Mouse (Mus musculus): ENCODE results near the gene Plekhg1. TPM values are rescaled to one million over a fixed set of nuclear protein-coding genes. Genes with fewer than 3 reads are reported as not detected.

The Plekhg1 gene
- polyA plus RNA-seq, 1 experiment from 2014 or later = 7.6 TPM

GRCm38 (mm10) chr10:3976623-3977010 is 236.5 kb downstream of the Plekhg1 start:
- 87% methylated on average over 4 of the region's 4 CpGs for WGBS
- no peak overlapping the region for H3K27ac ChIP-seq (replicated peaks in 1 of 2; ENCODE audit: control insufficient read depth in 1 of 2, insufficient read depth in 1 of 2, low read depth in 2 of 2, low read length in 2 of 2)
- H3K4me3 ChIP-seq (ENCODE audit: control insufficient read depth in 1 of 2, insufficient read depth in 1 of 2, low read depth in 1 of 2, low read length in 2 of 2) = no peak overlapping the region
- no peaks in the 10 kb centered on the region for H3K27me3 ChIP-seq (ENCODE audit: control insufficient read depth, insufficient read depth, low read length)
- H3K9me3 ChIP-seq (ENCODE audit: control insufficient read depth, low read length) = no peaks in the 10 kb centered on the region
- H3K9ac ChIP-seq (ENCODE audit: low read length) = no peak overlapping the region
- H3K4me1 ChIP-seq (ENCODE audit: control insufficient read depth in 2 of 2, insufficient read depth in 2 of 2, low read length in 2 of 2) = peaks cover 2 to 25% of the 10 kb centered on the region in 2 experiments; a peak in 3 of 4 replicates
- H3K36me3 ChIP-seq (ENCODE audit: control insufficient read depth, insufficient read depth, low read length) = peaks cover 24% of the 10 kb centered on the region
- no peak overlapping the region for H3K4me2 ChIP-seq (ENCODE audit: low read length)
- no peak for ATAC-seq (ENCODE audit: insufficient number of reproducible peaks, insufficient read depth, low FRiP score, low read depth)

- 52% methylated on average over 3 of the region's 3 CpGs for WGBS
- Histone ChIP-seq H3K9me3 (ENCODE audit: control insufficient read depth, low read length) (no peaks in the 10 kb centered on the region), H3K9ac (ENCODE audit: low read length) (no peak overlapping the region), H3K4me3 (ENCODE audit: control insufficient read depth in 1 of 2, insufficient read depth in 1 of 2, low read depth in 1 of 2, low read length in 2 of 2) (no peak overlapping the region), H3K4me1 (ENCODE audit: control insufficient read depth in 2 of 2, insufficient read depth in 2 of 2, low read length in 2 of 2) (peaks cover 2 to 21% of the 10 kb centered on the region in 2 experiments; a peak in 3 of 4 replicates), H3K4me2 (ENCODE audit: low read length) (no peak overlapping the region), H3K27me3 (ENCODE audit: control insufficient read depth, insufficient read depth, low read length) (no peaks in the 10 kb centered on the region), H3K36me3 (ENCODE audit: control insufficient read depth, insufficient read depth, low read length) (peaks cover 37% of the 10 kb centered on the region), H3K27ac (replicated peaks in 1 of 2; ENCODE audit: control insufficient read depth in 1 of 2, insufficient read depth in 1 of 2, low read depth in 2 of 2, low read length in 2 of 2) (no peak overlapping the region)
- ATAC-seq (ENCODE audit: insufficient number of reproducible peaks, insufficient read depth, low FRiP score, low read depth) = no peak
Measured at GRCm38 (mm10) chr10:3978326-3978725, 238.2 kb downstream of the Plekhg1 start.

GRCm38 (mm10) chr10:3978792-3979488 is 238.8 kb downstream of the Plekhg1 start:
- H3K9me3 ChIP-seq (ENCODE audit: control insufficient read depth, low read length) = no peaks in the 10 kb centered on the region
- H3K27me3 ChIP-seq (ENCODE audit: control insufficient read depth, insufficient read depth, low read length) = no peaks in the 10 kb centered on the region
- H3K27ac ChIP-seq (replicated peaks in 1 of 2; ENCODE audit: control insufficient read depth in 1 of 2, insufficient read depth in 1 of 2, low read depth in 2 of 2, low read length in 2 of 2) = no peak overlapping the region
- H3K4me2 ChIP-seq (ENCODE audit: low read length) = no peak overlapping the region
- WGBS = 93% methylated on average over 5 of the region's 5 CpGs
- peaks cover 37% of the 10 kb centered on the region for H3K36me3 ChIP-seq (ENCODE audit: control insufficient read depth, insufficient read depth, low read length)
- no peak overlapping the region for H3K4me3 ChIP-seq (ENCODE audit: control insufficient read depth in 1 of 2, insufficient read depth in 1 of 2, low read depth in 1 of 2, low read length in 2 of 2)
- H3K9ac ChIP-seq (ENCODE audit: low read length) = no peak overlapping the region
- no peak for ATAC-seq (ENCODE audit: insufficient number of reproducible peaks, insufficient read depth, low FRiP score, low read depth)
- H3K4me1 ChIP-seq (ENCODE audit: control insufficient read depth in 2 of 2, insufficient read depth in 2 of 2, low read length in 2 of 2) = peaks cover 2 to 21% of the 10 kb centered on the region in 2 experiments; a peak in 3 of 4 replicates

- 76% methylated on average over 4 of the region's 4 CpGs for WGBS
- no peak for ATAC-seq (ENCODE audit: insufficient number of reproducible peaks, insufficient read depth, low FRiP score, low read depth)
- Histone ChIP-seq H3K4me1 (ENCODE audit: control insufficient read depth in 2 of 2, insufficient read depth in 2 of 2, low read length in 2 of 2) (peaks cover 0 to 11% of the 10 kb centered on the region in 2 experiments; a peak in 1 of 4 replicates), H3K4me3 (ENCODE audit: control insufficient read depth in 1 of 2, insufficient read depth in 1 of 2, low read depth in 1 of 2, low read length in 2 of 2) (no peak overlapping the region), H3K27ac (replicated peaks in 1 of 2; ENCODE audit: control insufficient read depth in 1 of 2, insufficient read depth in 1 of 2, low read depth in 2 of 2, low read length in 2 of 2) (no peak overlapping the region), H3K9ac (ENCODE audit: low read length) (no peak overlapping the region), H3K27me3 (ENCODE audit: control insufficient read depth, insufficient read depth, low read length) (no peaks in the 10 kb centered on the region), H3K9me3 (ENCODE audit: control insufficient read depth, low read length) (no peaks in the 10 kb centered on the region), H3K4me2 (ENCODE audit: low read length) (no peak overlapping the region), H3K36me3 (ENCODE audit: control insufficient read depth, insufficient read depth, low read length) (peaks cover 47% of the 10 kb centered on the region)
Measured at GRCm38 (mm10) chr10:3980231-3980630, 240.1 kb downstream of the Plekhg1 start.

GRCm38 (mm10) chr10:3990295-3990883 is 250.2 kb downstream of the Plekhg1 start:
- Histone ChIP-seq H3K27me3 (ENCODE audit: control insufficient read depth, insufficient read depth, low read length) (no peaks in the 10 kb centered on the region), H3K27ac (replicated peaks in 1 of 2; ENCODE audit: control insufficient read depth in 1 of 2, insufficient read depth in 1 of 2, low read depth in 2 of 2, low read length in 2 of 2) (no peak overlapping the region), H3K4me3 (ENCODE audit: control insufficient read depth in 1 of 2, insufficient read depth in 1 of 2, low read depth in 1 of 2, low read length in 2 of 2) (no peak overlapping the region), H3K9ac (ENCODE audit: low read length) (no peak overlapping the region), H3K4me1 (ENCODE audit: control insufficient read depth in 2 of 2, insufficient read depth in 2 of 2, low read length in 2 of 2) (no peaks in the 10 kb centered on the region), H3K36me3 (ENCODE audit: control insufficient read depth, insufficient read depth, low read length) (peaks cover 60% of the 10 kb centered on the region), H3K9me3 (ENCODE audit: control insufficient read depth, low read length) (no peaks in the 10 kb centered on the region), H3K4me2 (ENCODE audit: low read length) (no peak overlapping the region)
- no peak for ATAC-seq (ENCODE audit: insufficient number of reproducible peaks, insufficient read depth, low FRiP score, low read depth)
- 94% methylated on average over 6 of the region's 6 CpGs for WGBS

- WGBS = 81% methylated on average over 8 of the region's 8 CpGs
- Histone ChIP-seq H3K4me2 (ENCODE audit: low read length) (no peak overlapping the region), H3K4me3 (ENCODE audit: control insufficient read depth in 1 of 2, insufficient read depth in 1 of 2, low read depth in 1 of 2, low read length in 2 of 2) (no peak overlapping the region), H3K4me1 (ENCODE audit: control insufficient read depth in 2 of 2, insufficient read depth in 2 of 2, low read length in 2 of 2) (no peaks in the 10 kb centered on the region), H3K27ac (replicated peaks in 1 of 2; ENCODE audit: control insufficient read depth in 1 of 2, insufficient read depth in 1 of 2, low read depth in 2 of 2, low read length in 2 of 2) (no peak overlapping the region), H3K9ac (ENCODE audit: low read length) (no peak overlapping the region), H3K36me3 (ENCODE audit: control insufficient read depth, insufficient read depth, low read length) (peaks cover 56% of the 10 kb centered on the region), H3K27me3 (ENCODE audit: control insufficient read depth, insufficient read depth, low read length) (no peaks in the 10 kb centered on the region), H3K9me3 (ENCODE audit: control insufficient read depth, low read length) (no peaks in the 10 kb centered on the region)
- no peak for ATAC-seq (ENCODE audit: insufficient number of reproducible peaks, insufficient read depth, low FRiP score, low read depth)
Measured at GRCm38 (mm10) chr10:3993365-3994102, 253.4 kb downstream of the Plekhg1 start.

- Histone ChIP-seq H3K4me3 (ENCODE audit: control insufficient read depth in 1 of 2, insufficient read depth in 1 of 2, low read depth in 1 of 2, low read length in 2 of 2) (no peak overlapping the region), H3K9ac (ENCODE audit: low read length) (no peak overlapping the region), H3K4me1 (ENCODE audit: control insufficient read depth in 2 of 2, insufficient read depth in 2 of 2, low read length in 2 of 2) (no peaks in the 10 kb centered on the region), H3K36me3 (ENCODE audit: control insufficient read depth, insufficient read depth, low read length) (peaks cover 48% of the 10 kb centered on the region), H3K4me2 (ENCODE audit: low read length) (no peak overlapping the region), H3K9me3 (ENCODE audit: control insufficient read depth, low read length) (no peaks in the 10 kb centered on the region), H3K27me3 (ENCODE audit: control insufficient read depth, insufficient read depth, low read length) (no peaks in the 10 kb centered on the region), H3K27ac (replicated peaks in 1 of 2; ENCODE audit: control insufficient read depth in 1 of 2, insufficient read depth in 1 of 2, low read depth in 2 of 2, low read length in 2 of 2) (no peak overlapping the region)
- ATAC-seq (ENCODE audit: insufficient number of reproducible peaks, insufficient read depth, low FRiP score, low read depth) = no peak
- WGBS = 88% methylated on average over 4 of the region's 4 CpGs
Measured at GRCm38 (mm10) chr10:3995277-3995676, 255.1 kb downstream of the Plekhg1 start.
